Mouse (Mus musculus): ENCODE data around the gene Ccdc103.

The Ccdc103 gene

GRCm38 (mm10) chr11:102880585-102881313 lies at the start of gene Ccdc103, which contains the start of gene Eftud2:
Gene Ccdc103 (plus strand): TSS chr11:102881204.
Gene Eftud2 (minus strand): TSS chr11:102880985.
- DNase-seq (ENCODE audit: low spot score) = peak; percentile 96

- no peak for DNase-seq (ENCODE audit: low spot score)
Measured at GRCm38 (mm10) chr11:102832700-102833297, 48.2 kb upstream of the Ccdc103 start.

GRCm38 (mm10) chr11:102834219-102834618 lies 46.8 kb upstream of the Ccdc103 start:
- no peak for DNase-seq (ENCODE audit: low spot score)

- DNase-seq (ENCODE audit: low spot score) = no peak
Measured at GRCm38 (mm10) chr11:102835549-102835948, 45.5 kb upstream of the Ccdc103 start, which contains the start of gene Higd1b. Gene Higd1b (plus strand): TSS chr11:102835849.

- DNase-seq (ENCODE audit: low spot score) = no peak
Measured at GRCm38 (mm10) chr11:102836146-102836545, 44.9 kb upstream of the Ccdc103 start.

- DNase-seq (ENCODE audit: low spot score) = no peak
Measured at GRCm38 (mm10) chr11:102837385-102837784, 43.6 kb upstream of the Ccdc103 start.

- DNase-seq (ENCODE audit: low spot score) = no peak
Measured at GRCm38 (mm10) chr11:102838126-102838525, 42.9 kb upstream of the Ccdc103 start.

GRCm38 (mm10) chr11:102838616-102839150 lies 42.3 kb upstream of the Ccdc103 start:
- no peak for DNase-seq (ENCODE audit: low spot score)

- no peak for DNase-seq (ENCODE audit: low spot score)
Measured at GRCm38 (mm10) chr11:102845926-102846325, 35.1 kb upstream of the Ccdc103 start.

- DNase-seq (ENCODE audit: low spot score) = peak; percentile 81
Measured at GRCm38 (mm10) chr11:102851883-102852282, 29.1 kb upstream of the Ccdc103 start.

GRCm38 (mm10) chr11:102853760-102854159 lies 27.2 kb upstream of the Ccdc103 start:
- DNase-seq (ENCODE audit: low spot score) = peak; percentile 21

GRCm38 (mm10) chr11:102855941-102856340 lies 25.1 kb upstream of the Ccdc103 start:
- no peak for DNase-seq (ENCODE audit: low spot score)

GRCm38 (mm10) chr11:102858951-102859350 lies 22.1 kb upstream of the Ccdc103 start:
- no peak for DNase-seq (ENCODE audit: low spot score)

- no peak for DNase-seq (ENCODE audit: low spot score)
Measured at GRCm38 (mm10) chr11:102859933-102860332, 21.1 kb upstream of the Ccdc103 start.

GRCm38 (mm10) chr11:102864272-102864671 lies 16.7 kb upstream of the Ccdc103 start:
- peak; percentile 90 for DNase-seq (ENCODE audit: low spot score)

- DNase-seq (ENCODE audit: low spot score) = no peak
Measured at GRCm38 (mm10) chr11:102874801-102875334, 6.1 kb upstream of the Ccdc103 start.

- DNase-seq (ENCODE audit: low spot score) = no peak
Measured at GRCm38 (mm10) chr11:102879558-102879957, 1.4 kb upstream of the Ccdc103 start.

GRCm38 (mm10) chr11:102881314-102882198 lies 552 bp downstream of the Ccdc103 start:
- no peak for DNase-seq (ENCODE audit: low spot score)

GRCm38 (mm10) chr11:102884616-102885219 lies 3.7 kb downstream of the Ccdc103 start, which contains the start of gene Fam187a:
Gene Fam187a (plus strand): TSS chr11:102885169.
- DNase-seq (ENCODE audit: low spot score) = no peak

GRCm38 (mm10) chr11:102887433-102887832 lies 6.4 kb downstream of the Ccdc103 start:
- no peak for DNase-seq (ENCODE audit: low spot score)

- no peak for DNase-seq (ENCODE audit: low spot score)
Measured at GRCm38 (mm10) chr11:102888135-102888534, 7.1 kb downstream of the Ccdc103 start.
